Mouse (Mus musculus) heart, adult 2 months (tissue): ENCODE measurements around the gene Elf3.

Source experiments
- CTCF ChIP-seq: fragments of 200-600 bp; IDR thresholded peaks from 2 replicates; pipeline ENCODE4 v1.8.1; 2022; ENCODE audit warnings: antibody characterized with exemption, mild to moderate bottlenecking, moderate library complexity
- POLR2A ChIP-seq: fragments of 200-500 bp; IDR thresholded peaks from 2 replicates; pipeline ENCODE4 v1.6.1; 2011; ENCODE audit warnings: mild to moderate bottlenecking, low read depth, low read length, control low read depth; ENCODE audit not compliant: insufficient read depth

GRCm38 (mm10) chr1:135251405-135251804, 7.0 kb downstream of the Elf3 start:
- TF ChIP-seq CTCF (no peak), POLR2A (no peak)
